ENCODE assay signal across 20 mouse cellular contexts in the genomic region with DNA sequence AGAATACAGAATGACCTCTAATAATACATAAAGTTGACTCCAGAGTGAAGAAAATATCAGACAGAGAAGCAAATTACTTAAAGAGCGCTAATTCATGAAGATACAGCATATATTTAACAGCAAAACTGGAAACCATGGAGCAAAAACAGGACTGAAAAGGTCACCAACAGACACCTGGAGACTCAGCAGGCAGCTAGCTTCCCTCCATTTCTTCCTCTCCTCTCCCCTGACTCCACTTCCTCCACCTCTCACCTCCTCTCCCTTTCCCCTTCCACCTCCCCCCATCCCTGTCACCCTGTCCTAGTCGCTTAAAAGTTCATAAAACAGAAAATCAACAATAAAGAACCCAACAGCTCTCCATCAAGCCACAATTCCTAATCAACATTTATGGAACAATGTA.
"Had no signal": no experiment of that assay in that cellular context is flagged by ENCODE, and none has a peak within 500 bp of the region (broad histone marks: within the 10 kb centered on the region; RNA-seq: fewer than 3 reads in every experiment).

No protein-coding gene starts in this region.

- H3K4me3 ChIP-seq: kidney, embryonic 15.5 days; left cerebral cortex, adult 2 months; midbrain, embryonic 12.5 days; midbrain, embryonic 15.5 days; neural tube, embryonic 12.5 days; neural tube, embryonic 15.5 days; stomach, embryonic 15.5 days had no signal

- H3K36me3 ChIP-seq: kidney, embryonic 15.5 days; midbrain, embryonic 12.5 days; midbrain, embryonic 15.5 days; neural tube, embryonic 12.5 days; neural tube, embryonic 15.5 days; stomach, embryonic 15.5 days had no signal

- H3K9me3 ChIP-seq: kidney, embryonic 15.5 days; midbrain, embryonic 12.5 days; midbrain, embryonic 15.5 days; neural tube, embryonic 12.5 days; neural tube, embryonic 15.5 days; stomach, embryonic 15.5 days had no signal

- H3K27me3 ChIP-seq: kidney, embryonic 15.5 days; midbrain, embryonic 12.5 days; midbrain, embryonic 15.5 days; neural tube, embryonic 12.5 days; neural tube, embryonic 15.5 days; stomach, embryonic 15.5 days had no signal

- H3K4me2 ChIP-seq: kidney, embryonic 15.5 days; lung, embryonic 14.5 days; midbrain, embryonic 12.5 days; midbrain, embryonic 15.5 days; neural tube, embryonic 12.5 days; neural tube, embryonic 15.5 days; stomach, embryonic 15.5 days had no signal

- ATAC-seq: liver, postnatal 0 days; lung, postnatal 0 days; midbrain, embryonic 15.5 days had no signal

- DNase-seq: kidney, postnatal 10 days; kidney, postnatal 36 days; layer of hippocampus, postnatal 36 days; liver, postnatal 0 days; lung, embryonic 14.5 days; right cerebral cortex, adult 18-20 months; right cerebral cortex, postnatal 14 days; right cerebral cortex, postnatal 4 days; spleen, adult 18-20 months; thymus, postnatal 25 days had no signal

- H3K27ac ChIP-seq: left cerebral cortex, adult 2 months; liver, embryonic 14.5 days; macrophage; midbrain, embryonic 12.5 days; midbrain, embryonic 15.5 days; neural tube, embryonic 12.5 days; stomach, embryonic 15.5 days had no signal

- H3K9ac ChIP-seq: kidney, embryonic 15.5 days; liver, embryonic 14.5 days; liver, postnatal 0 days; lung, embryonic 14.5 days; midbrain, embryonic 12.5 days; midbrain, embryonic 15.5 days; neural tube, embryonic 12.5 days; neural tube, embryonic 15.5 days; stomach, embryonic 15.5 days had no signal
